Mouse (Mus musculus) urinary bladder, adult 18-20 months (tissue): ENCODE data around the gene Krtap5-3.
"Not testable (repeated sequence)": the region's sequence is repeated elsewhere in the genome, so short reads cannot be mapped to it uniquely, and the experiment has no call there.

Source experiments
- DNase-seq, 2 experiments: peaks; one replicate each; pipeline ENCODE4 v3.0.0; 2022; ENCODE audit warnings: low spot score in 2 of 2, mixed read lengths in 2 of 2

Krtap5-3 gene

DNA sequence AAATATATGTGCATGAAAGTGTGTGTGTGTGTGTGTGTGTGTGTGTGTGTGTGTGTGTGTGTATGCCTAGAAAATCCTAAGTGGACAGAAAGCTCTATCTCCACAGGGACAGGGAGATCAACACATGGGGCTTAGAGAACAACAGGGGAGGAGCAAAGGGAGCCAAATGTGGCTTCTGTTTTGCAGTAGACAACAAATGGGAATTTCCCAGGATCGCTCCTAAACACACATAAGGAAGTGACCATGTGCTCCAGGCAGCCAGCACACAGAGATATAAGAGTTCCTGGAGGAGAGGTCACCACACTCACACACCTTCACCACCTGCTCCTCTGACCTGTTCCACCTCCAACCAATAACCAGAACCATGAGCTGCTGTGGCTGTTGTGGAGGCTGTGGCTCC, at the start of gene Krtap5-3:
Krtap5-3 (plus strand) TSS at position 301 of the 400 bp plus-strand sequence.
- no peak for DNase-seq

DNA sequence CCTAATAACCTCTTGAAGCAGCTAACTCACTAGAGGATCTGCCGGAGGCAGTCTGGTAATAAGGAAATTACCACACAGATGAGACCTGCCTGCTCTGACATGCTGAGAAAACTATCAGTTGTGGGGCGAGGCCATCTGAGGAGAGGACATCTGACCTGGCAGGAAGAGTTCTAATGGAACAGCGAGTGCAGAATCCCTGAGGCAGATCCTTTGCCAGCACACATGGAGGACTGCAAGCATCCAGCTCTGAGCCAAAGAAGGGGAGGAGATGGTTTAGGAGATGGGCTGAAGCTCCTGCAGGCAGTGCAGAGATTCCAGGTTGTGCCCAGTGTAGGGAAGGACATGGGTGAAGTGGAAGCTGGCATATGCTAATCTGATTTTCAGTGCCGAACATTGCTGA, 49.0 kb upstream of the Krtap5-3 start:
- no peak for DNase-seq

DNA sequence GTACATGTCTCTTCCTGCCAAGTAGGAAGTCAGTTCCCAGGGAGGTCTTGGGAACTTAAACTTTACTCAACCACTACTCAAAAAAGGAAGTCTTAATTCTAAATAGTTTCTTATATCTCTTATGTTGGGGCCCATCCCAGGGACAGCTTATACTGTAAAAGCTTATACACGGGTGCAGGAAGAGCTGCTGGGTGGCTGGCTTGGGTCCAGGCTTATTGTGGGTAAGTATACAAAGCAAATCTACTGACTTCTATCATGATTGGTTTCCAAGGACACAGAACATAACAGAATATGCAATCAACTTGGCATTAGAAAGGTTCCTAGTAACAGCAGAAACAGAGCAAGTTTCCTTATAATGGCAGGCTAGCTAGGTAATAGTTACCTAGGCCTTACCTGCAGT, 45.9 kb upstream of the Krtap5-3 start:
- DNase-seq, result no peak

DNA sequence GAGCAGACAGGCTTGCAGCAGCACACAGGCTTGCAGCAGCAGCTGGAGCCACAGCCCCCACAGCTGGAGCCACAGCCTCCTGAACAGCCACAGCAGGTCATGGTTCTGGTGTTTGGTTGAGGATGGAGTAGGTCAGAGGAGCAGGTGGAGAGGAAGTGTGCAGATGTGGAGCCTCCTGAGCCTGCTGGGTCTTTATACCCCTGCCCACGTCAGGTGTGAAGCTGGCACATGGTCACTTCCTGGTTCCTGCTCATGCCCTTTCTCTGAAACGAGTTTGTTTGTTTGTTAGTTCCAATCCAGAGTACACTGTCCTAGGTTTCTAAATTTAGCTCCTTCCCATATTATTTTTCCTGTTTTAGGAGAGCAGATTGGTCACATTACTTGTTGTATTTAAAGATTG, 44.2 kb upstream of the Krtap5-3 start, which contains the start of gene Gm29735:
Gm29735 (minus strand) TSS at position 101 of the 400 bp plus-strand sequence.
- DNase-seq, result not testable (repeated sequence)

DNA sequence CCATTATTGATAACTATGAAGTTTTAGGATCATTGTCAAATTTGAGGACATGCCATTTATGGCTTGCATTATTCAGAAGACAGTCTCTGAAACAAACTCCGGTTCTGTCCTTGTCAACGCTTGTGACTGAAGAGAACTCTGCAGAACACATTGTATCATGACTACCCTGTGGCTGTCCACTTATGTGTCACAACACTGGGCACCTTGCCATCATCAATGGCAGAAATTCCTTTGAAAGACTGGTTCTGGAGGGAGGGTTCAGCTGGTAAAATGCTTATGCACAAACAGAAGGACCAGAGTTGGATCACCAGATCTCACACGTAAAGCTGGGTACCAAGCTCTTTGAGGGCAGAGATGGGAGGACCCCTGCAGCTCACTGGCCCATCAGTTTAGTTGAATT, 41.8 kb upstream of the Krtap5-3 start:
- no peak for DNase-seq

DNA sequence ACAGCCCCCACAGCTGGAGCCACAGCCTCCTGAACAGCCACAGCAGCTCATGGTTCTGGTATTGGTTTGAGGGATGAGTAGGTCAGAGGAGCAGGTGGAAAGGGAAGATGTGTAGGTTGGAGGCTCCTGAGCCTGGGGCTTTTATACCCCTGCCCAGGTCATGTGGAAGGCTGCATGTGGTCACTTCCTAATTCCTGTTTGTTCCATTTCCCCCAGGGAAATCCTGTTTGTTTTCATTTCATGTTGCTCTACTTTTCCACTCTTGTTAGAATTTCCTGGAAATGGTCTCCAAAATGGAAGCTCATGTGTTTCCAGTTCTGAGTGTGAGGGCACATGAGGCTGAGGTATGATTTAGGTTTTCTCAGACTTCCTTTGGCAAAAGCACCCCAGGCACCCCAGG, 35.5 kb upstream of the Krtap5-3 start, which contains the start of gene Gm4553:
Gm4553 (minus strand) TSS at position 101 of the 400 bp plus-strand sequence.
- DNase-seq, result not testable (repeated sequence)

DNA sequence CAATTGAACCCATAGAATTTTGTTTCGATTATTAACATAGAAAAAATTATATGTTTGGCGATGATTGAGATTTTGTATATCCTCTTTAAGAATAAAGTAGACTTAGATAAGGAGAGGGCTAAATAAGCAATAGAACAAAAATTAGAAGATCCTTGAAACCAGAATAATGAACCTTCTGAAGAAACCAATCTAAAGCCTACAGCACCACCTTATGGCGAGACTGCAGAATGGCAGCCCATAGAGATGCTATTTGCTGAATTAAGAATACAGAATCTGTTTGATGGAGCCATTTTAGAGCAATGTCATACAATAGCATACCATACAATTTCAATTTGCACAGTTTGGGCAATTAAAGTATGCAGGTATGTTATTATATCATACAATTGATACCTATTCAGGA, 31.3 kb upstream of the Krtap5-3 start:
- no peak for DNase-seq

DNA sequence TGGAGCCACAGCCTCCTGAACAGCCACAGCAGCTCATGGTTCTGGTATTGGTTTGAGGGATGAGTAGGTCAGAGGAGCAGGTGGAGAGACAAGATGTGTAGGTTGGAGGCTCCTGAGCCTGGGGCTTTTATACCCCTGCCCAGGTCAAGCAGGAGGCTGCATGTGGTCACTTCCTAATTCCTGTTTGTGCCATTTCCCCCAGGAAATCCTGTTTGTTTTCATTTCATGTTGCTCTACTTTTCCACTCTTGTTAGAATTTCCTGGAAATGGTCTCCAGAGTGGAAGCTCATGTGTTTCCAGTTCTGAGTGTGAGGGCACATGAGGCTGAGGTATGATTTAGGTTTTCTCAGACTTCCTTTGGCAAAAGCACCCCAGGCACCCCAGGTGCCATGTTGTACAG, 25.3 kb upstream of the Krtap5-3 start, which contains the start of gene Krtap5-2:
Krtap5-2 (minus strand) TSS at position 101 of the 400 bp plus-strand sequence.
- DNase-seq, result not testable (repeated sequence)

DNA sequence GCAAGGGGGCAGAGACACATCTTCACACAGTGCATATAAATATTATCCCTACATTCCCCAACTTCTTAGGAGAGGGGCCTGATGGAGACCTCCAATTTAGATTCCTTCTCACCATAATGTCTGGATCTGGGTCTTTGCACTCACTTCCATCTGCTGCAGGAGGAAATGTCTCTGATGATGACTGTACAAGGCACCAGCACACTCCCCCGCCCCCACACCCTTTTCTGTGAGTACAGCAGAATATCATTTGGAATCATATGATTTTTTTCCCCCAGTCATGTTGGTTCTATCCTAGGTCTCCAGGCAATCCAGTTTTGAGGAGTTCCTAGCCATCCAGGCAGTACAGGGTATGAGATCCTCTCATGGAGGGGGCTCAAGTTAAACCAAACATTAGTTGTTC, 22.5 kb upstream of the Krtap5-3 start:
- DNase-seq, result no peak

DNA sequence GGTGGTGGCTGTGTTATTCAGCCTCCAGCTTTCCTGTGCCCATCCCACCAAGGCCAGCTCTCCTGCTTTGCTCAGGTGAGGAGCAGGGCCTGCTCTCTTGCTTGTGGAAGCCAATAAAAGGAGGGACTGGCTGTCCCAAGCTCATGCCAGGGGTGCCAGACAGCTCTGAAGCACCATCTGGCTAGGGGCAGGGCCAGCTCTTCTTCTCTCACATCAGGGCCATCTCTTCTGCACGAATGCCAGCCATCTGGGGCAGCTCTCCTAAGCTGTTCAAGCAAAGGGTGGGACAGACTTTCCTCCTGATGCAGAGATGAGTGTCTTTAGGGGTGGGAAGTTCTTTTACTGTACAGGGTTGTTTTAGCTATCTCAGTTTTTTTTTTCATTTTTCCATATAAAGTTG, 20.1 kb upstream of the Krtap5-3 start:
- DNase-seq, result no peak

DNA sequence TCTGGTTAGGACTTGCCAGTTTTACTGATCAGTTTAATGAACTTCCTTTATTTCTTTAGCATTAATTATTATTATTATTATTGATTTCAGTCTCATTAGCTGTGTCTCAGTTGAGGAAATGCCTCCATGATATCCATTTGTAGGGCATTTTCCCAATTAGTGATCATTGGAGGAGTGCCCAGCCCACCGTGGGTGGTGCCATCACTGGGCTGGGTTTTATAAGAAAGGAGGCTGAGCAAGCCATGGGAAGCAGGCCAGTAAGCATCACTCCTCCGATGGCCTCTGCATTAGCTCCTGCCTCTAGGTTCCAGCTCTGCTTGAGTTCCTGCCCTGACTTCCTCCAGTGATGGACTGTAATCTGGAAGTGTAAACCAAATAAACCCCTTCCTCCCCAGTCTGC, 13.0 kb upstream of the Krtap5-3 start:
- no peak for DNase-seq

DNA sequence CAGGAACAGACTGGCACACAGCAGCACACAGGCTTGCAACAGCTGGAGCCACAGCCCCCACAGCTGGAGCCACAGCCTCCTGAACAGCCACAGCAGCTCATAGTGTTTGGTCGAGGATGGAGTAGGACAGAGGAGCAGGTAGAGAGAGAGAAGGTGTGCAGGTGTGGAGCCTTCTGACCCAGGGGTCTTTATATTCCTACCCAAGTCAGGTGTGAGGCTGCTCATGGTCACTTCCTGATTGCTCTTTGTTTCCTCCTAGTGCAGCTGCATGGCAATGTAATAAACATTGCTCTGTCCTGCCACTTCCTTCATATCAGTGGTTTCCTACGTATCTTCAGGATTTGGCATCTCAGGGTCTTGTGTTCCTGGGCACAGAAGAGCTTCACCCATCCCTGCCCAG, 10.9 kb upstream of the Krtap5-3 start, which contains the start of gene Gm10153:
Gm10153 (minus strand) TSS at position 101 of the 400 bp plus-strand sequence.
- DNase-seq, result no peak

DNA sequence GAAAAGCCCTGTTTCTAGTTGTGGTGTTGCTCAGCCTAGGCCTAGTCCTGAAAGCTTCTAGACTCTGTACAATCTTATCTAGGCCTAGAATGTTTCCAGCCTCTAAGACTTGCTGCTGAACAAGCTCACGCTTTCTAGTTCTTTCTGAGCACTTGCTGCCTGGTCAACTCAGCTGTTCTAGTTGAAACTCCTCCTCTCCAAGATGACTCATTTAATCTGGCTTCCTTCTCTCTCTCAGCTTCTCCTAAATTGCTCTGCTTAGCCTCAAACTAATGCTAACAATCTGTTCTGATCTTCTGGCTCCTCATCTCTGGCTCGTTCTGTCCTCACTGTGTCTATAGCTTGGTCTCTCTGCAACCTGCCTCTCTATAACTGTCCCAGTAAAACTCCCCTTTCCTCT, 2.4 kb upstream of the Krtap5-3 start:
- DNase-seq, result no peak

DNA sequence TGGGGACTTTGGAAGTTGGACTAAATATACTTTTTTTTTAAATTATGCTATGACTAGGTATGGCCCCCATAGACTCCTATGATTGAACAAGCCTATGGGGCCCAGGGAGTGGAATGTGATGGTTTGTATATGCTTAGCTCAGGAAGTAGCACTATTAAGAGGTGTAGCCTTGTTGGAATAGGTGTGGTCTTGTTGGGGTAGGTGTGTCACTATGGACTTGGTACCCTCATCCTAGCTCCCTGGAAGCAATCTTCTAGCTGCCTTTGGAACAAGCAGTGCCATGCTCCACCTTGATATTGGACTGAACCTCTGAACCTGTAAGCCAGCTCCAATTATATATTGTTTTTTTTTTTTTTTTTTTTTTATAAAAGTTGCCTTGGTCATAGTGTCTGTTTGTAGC, 4.3 kb downstream of the Krtap5-3 start:
- DNase-seq, result no peak

DNA sequence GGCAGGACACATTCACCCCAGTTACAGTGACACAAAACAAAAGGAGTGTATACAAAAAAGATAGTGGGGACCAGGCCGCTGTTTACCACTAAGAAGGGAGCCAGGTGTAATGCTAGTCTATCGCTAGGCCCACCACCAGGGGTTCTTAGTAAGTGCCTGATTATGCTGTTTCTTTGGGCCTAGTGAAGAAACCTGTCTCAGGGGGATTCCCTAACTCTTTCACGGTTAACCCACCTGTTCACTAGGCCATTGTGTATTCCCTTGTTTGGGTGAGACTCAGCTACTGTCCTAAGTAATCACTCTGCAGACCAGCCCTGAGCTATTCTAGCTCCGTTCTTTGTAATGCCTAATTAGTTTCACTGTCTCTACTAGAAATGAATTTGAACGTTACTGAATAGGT, 5.7 kb downstream of the Krtap5-3 start:
- not testable (repeated sequence) for DNase-seq

DNA sequence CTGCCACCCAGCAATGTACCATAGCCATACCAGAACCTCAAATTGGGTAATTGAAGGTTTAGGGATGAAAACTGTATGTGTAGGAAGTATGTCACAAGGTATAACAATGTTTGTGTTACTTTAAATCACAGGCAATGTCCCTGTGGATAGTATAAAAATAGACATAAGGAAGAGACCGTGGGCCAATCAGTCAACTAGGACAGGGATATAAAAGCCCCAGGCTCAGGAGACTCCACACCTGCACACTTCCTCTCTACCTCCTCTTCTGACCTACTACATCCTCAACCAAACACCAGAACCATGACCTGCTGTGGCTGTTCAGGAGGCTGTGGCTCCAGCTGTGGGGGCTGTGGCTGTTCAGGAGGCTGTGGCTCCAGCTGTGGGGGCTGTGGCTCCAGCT, 10.4 kb downstream of the Krtap5-3 start, which contains the start of gene Gm7579:
Gm7579 (plus strand) TSS at position 301 of the 400 bp plus-strand sequence.
- no peak for DNase-seq

DNA sequence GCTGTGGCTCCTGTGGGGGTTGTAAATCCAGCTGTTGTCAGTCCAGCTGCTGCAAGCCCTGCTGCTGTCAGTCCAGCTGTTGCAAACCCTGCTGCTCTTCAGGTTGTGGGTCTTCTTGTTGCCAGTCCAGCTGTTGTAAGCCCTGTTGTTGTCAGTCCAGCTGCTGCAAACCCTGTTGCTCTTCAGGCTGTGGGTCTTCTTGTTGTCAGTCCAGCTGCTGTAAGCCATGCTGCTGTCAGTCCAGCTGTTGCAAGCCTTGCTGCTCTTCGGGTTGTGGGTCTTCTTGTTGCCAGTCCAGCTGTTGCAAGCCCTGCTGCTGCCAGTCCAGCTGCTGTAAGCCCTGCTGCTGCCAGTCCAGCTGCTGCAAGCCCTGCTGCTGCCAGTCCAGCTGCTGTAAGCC, 11.0 kb downstream of the Krtap5-3 start:
- DNase-seq, result not testable (repeated sequence)

DNA sequence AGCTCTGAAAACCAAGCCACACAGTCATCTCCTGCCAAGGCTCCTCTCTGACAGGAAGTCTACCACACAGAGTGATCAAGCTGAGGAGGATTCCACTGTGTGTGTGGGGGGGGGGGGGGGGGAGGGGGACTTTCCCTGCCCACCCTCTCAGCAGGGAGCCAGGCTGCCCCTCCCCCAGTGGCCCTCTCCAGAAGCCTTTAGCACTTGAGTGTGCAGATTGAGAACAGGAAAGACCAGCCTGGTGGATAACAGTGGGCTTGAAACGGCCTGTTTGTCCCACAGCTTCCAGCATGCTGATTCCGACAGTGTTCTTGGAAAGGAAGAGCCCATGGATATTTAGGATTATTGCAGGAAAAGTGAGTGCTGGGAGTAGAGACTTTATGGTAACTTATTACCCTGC, 23.4 kb downstream of the Krtap5-3 start:
- DNase-seq, result no peak

DNA sequence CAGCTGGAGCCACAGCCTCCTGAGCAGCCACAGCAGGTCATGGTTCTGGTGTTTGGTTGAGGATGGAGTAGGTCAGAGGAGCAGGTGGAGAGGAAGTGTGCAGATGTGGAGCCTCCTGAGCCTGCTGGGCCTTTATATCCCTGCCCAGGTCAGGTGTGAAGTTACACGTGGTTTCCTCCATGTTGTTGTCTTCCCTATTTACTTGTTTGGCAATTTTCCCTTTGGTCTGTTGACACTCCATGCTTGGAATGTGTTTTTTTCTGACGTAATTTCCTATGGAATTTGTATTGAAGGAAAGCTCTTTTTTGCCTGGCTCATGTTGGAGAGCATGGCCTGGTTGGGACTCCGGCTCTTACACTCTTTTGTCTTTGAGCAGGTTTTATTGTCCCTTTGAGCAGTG, 28.7 kb downstream of the Krtap5-3 start, which contains the start of gene Krtap5-5:
Krtap5-5 (minus strand) TSS at position 101 of the 400 bp plus-strand sequence.
- DNase-seq, result not testable (repeated sequence)

DNA sequence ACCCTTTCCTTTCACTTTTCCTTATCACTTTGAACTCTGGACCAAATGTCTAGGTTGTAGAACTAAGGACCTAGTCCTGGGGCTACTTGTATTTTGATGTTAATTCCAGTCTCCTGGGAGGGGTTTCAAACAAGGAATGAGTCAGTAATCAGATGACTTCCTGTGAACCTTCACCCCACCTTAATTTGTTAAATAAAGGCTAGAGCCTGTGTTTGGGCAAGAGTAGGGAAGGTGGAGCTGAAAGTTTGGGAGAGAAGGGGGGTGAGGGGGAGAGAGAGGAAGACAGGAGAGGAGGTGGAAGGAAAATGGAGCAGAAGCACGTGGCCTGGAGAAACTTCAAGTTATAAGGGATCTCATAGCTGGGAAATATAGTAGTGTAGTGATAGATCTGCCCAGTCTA, 30.4 kb downstream of the Krtap5-3 start:
- DNase-seq, result no peak

DNA sequence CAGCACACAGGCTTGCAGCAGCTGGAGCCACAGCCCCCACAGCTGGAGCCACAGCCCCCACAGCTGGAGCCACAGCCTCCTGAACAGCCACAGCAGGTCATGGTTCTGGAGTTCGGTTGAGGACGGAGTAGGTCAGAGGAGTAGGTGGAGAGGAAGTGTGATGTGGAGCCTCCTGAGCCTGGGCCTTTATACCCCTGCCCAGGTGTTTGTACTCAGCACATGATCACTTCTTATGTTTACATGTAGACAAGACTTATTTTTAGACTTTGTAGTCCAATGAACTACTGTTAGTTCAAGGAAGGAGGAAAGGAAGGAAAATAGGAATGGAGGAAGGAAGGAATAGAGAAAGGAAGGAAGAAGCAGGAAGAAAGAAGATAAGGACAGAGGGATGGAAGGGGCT, 39.8 kb downstream of the Krtap5-3 start, which contains the start of gene Gm40460:
Gm40460 (minus strand) TSS at position 101 of the 400 bp plus-strand sequence.
- no peak for DNase-seq

DNA sequence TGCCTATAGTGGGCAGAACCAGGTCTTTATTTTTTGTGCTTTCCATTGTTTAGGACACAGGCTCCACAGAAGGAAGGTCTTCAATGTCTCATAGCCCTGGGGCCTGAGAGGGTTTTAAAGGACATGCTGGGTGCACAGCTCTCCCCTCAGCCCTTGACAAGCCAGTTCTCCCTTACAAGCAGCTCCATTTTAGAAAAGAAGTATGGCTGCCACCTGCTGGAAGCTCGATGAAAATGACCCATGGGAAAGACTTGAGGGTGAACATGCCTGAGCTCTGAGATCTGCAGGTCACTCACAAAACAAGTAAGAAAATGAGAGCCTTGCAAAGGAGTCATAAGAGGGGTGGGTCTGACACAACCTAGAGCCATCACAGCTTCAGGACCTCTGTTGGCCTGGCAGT, 48.7 kb downstream of the Krtap5-3 start:
- DNase-seq, result peak in 1 of 2 experiments; percentile 19
